Mouse (Mus musculus) urinary bladder, adult 18-20 months (tissue): ENCODE measurements at regions not wholly inside any gene's neighbourhood (a gene's known extent, or its start where the extent isn't known, plus 50 kb on each side); places are given as distances from the start of the nearest gene placed in this dataset.

Source experiments
- DNase-seq, 2 experiments: peaks; one replicate each; pipeline ENCODE4 v3.0.0; 2022; ENCODE audit warnings: low spot score in 2 of 2, mixed read lengths in 2 of 2

- no peak for DNase-seq
Measured at GRCm38 (mm10) chr5:12222622-12223021, 160.6 kb upstream of the Sema3d start.

- DNase-seq = no peak
Measured at GRCm38 (mm10) chr5:12233377-12234096, 149.6 kb upstream of the Sema3d start.

GRCm38 (mm10) chr5:12243179-12243805, 139.9 kb upstream of the Sema3d start:
- DNase-seq = peak; percentile 9 to 51

GRCm38 (mm10) chr5:12293685-12294084, 89.5 kb upstream of the Sema3d start:
- DNase-seq = no peak

- no peak for DNase-seq
Measured at GRCm38 (mm10) chr5:12297331-12297730, 85.9 kb upstream of the Sema3d start.

- no peak for DNase-seq
Measured at GRCm38 (mm10) chr5:12301833-12302808, 81.1 kb upstream of the Sema3d start.

GRCm38 (mm10) chr5:12309408-12309807, 73.8 kb upstream of the Sema3d start:
- no peak for DNase-seq

- DNase-seq = no peak
Measured at GRCm38 (mm10) chr5:12332648-12333305, 50.4 kb upstream of the Sema3d start.
